Mouse (Mus musculus): ENCODE results near the gene Mchr1.

Mchr1 gene

DNA sequence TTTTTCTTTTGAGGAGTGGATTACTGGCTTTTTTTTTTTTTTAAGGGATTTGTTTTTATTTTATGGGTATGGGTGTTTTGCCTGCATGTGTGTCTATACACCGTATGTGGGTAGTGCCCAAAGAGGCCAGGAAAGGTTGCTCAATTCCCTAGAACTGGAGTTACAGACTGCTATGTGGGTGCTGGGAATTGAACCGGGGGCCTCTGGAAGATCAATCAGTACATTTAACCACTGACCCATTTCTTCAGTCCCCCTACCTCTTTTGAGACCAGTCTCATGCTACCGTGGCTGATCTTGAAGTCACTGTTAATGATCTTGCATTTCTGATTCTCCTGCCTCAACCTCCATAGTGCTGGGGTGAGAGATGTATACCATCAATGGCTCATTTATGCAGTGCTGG is 8.0 kb upstream of the Mchr1 start:
- no peak for DNase-seq (ENCODE audit: low read depth, low spot score)

DNA sequence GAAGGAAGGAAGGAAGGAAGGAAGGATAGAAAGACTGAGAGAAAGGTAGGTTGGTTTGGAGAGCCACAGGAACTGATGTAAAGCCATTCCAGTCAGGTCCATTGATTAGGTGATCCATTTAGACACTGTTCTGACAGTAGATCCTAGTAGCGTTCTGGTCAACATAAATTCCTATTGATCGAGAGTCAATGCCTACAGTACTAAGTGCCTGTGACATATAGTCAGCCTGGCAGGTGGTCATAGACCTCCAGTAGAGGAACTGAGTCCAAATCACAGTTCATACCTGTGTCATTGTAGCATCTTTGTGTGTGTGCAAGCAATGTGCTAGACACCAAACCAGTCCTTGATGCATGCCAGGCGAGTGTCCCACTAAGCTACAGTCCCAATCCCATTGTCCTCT is 7.0 kb upstream of the Mchr1 start:
- DNase-seq (ENCODE audit: low read depth, low spot score): no peak

GRCm38 (mm10) chr15:81229791-81230190 is 5.5 kb upstream of the Mchr1 start:
- no peak for DNase-seq (ENCODE audit: low read depth, low spot score)

- no peak for DNase-seq (ENCODE audit: low read depth, low spot score)
Observed at GRCm38 (mm10) chr15:81231325-81231724, 4.0 kb upstream of the Mchr1 start.

GRCm38 (mm10) chr15:81236062-81236461 is 763 bp downstream of the Mchr1 start:
- no peak for DNase-seq (ENCODE audit: low read depth, low spot score)

DNA sequence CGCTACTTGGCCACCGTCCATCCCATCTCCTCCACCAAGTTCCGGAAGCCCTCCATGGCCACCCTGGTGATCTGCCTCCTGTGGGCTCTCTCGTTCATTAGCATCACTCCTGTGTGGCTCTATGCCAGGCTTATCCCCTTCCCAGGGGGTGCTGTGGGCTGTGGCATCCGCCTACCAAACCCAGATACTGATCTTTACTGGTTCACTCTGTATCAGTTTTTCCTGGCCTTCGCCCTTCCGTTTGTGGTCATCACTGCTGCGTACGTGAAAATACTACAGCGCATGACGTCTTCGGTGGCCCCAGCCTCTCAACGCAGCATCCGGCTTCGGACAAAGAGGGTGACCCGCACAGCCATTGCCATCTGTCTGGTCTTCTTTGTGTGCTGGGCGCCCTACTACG is 2.2 kb downstream of the Mchr1 start:
- DNase-seq (ENCODE audit: low read depth, low spot score): no peak

- DNase-seq (ENCODE audit: low read depth, low spot score): no peak
Observed at GRCm38 (mm10) chr15:81239261-81239660, 4.0 kb downstream of the Mchr1 start.

GRCm38 (mm10) chr15:81239794-81240343 is 4.6 kb downstream of the Mchr1 start:
- DNase-seq (ENCODE audit: low read depth, low spot score): no peak

DNA sequence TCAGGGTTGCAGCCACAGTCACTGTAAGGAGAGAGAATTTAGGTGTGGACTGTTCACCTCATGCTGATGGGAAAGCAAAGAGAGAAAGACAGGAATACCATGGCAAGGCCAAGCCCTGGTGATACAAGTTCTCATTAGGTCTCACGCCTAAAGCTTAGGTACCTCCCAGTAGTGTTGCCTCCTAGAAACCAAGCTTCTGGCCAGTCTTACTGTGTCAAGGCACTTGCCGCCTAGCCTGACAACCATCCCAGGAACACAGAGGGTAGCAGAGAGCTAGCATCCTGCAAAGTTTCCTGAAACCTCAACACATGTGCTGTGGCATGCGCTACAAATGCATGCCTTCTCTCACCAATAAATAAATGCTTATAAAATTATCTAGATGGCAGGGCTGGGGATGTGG is 11.6 kb downstream of the Mchr1 start:
- no peak for DNase-seq (ENCODE audit: low read depth, low spot score)

GRCm38 (mm10) chr15:81247583-81248340 is 12.5 kb downstream of the Mchr1 start:
- DNase-seq (ENCODE audit: low read depth, low spot score): no peak

- DNase-seq (ENCODE audit: low read depth, low spot score): no peak
Observed at GRCm38 (mm10) chr15:81248341-81248679, 13.0 kb downstream of the Mchr1 start.

DNA sequence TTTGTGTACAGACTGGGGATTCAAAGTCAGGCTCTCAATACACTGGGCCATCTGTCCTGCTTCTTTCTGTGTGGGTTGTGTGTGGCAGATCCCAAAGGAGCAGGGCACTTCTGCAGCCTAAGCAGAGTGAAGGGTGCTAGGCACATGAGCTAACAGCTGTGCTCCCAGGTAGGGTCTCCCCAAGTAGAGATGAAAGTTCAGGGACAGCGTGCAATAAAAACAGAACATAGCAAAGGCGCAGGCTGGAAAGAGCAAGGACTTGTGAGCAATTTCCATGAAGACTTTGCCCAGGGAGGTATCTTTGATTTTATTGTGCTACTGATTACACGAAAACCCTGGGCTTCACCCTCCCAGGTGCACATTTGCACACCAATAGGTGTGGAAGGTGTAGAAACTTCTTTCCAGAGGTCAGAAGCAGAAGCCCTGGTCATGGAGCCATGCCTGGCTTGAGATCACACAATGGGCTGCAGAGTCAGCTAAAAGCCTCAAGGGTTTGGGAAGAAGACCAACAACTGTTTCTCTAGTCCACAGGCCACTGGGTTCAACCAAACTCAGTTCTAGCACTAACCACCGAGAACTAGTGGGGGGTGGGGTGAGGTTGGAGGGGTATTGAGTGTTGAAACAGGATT is 13.8 kb downstream of the Mchr1 start:
- no peak for DNase-seq (ENCODE audit: low read depth, low spot score)

GRCm38 (mm10) chr15:81252626-81253174 is 17.4 kb downstream of the Mchr1 start:
- DNase-seq (ENCODE audit: low read depth, low spot score): no peak

DNA sequence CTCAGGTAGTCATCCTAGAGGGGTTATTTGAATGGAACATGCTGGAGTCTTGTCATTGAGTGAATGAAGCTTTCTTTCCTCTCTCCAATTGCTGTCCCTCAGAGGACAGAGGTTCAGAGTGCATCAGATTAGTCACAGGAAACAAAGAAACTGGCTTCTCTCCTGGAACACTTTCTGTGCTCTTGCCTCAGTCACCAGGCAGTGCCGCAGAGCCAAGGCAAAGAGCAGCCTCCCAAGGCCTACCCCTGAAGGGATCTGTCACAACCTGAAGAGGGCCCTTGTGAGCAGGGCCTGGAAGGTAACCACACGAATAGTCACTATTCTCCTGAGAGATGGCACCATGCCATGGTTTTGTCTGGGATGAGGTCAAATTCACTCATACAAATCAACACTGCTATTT is 18.3 kb downstream of the Mchr1 start:
- DNase-seq (ENCODE audit: low read depth, low spot score): no peak

- no peak for DNase-seq (ENCODE audit: low read depth, low spot score)
Observed at GRCm38 (mm10) chr15:81254113-81254640, 18.9 kb downstream of the Mchr1 start.

GRCm38 (mm10) chr15:81255063-81255462 is 19.8 kb downstream of the Mchr1 start:
- DNase-seq (ENCODE audit: low read depth, low spot score): no peak

- DNase-seq (ENCODE audit: low read depth, low spot score): no peak
Observed at GRCm38 (mm10) chr15:81258296-81258695, 23.0 kb downstream of the Mchr1 start.

GRCm38 (mm10) chr15:81259304-81259703 is 24.0 kb downstream of the Mchr1 start:
- no peak for DNase-seq (ENCODE audit: low read depth, low spot score)

GRCm38 (mm10) chr15:81260208-81260607 is 24.9 kb downstream of the Mchr1 start:
- no peak for DNase-seq (ENCODE audit: low read depth, low spot score)

DNA sequence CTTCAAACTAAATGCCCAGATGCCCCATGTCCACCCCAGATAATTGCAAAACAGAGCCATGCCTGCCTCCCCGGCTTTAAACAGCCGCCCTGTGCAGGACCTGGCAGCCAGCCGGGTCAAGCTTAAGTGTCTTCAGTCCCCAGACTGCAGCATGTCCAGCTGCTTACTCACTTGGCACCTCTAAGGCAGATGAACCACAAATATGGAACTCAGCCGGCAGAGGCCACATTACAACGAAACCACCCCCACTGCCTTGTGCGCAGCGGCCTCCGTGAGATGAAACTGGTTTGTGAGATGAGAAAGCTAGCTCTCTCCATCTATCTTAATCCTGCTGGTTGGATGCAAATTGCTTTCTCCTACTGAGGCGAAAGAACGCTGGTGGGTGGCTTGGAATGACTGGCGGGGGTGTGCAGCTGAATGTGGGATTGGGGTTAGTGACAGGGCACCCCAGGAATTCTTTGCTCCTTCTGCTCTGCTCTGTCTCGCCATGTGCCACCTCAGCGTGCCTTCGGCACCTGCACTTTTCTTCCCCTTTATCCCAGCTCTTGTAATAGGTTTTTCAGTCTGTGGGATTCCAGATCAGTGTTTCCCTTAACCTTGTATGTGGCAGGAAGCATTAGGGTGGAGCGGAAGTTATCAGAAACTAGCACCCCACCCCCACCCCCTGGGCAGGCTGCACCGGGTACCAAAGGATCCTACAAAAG is 29.2 kb downstream of the Mchr1 start:
- DNase-seq (ENCODE audit: low read depth, low spot score): no peak

GRCm38 (mm10) chr15:81267416-81267815 is 32.1 kb downstream of the Mchr1 start:
- DNase-seq (ENCODE audit: low read depth, low spot score): no peak

Measured in c-Kit-negative CD71-positive TER-119-positive erythroid progenitor cells, embryonic 14.5 days (primary cell).